In genomic region chr12:57545371-57546241, GRCm38 (mm10) we compare ENCODE assay signal across 8 mouse cellular contexts. TPM values are rescaled to one million over a fixed set of nuclear protein-coding genes. Genes with fewer than 3 reads are reported as not detected.
DNase-seq lines count a peak whose midpoint lies in the region; ATAC-seq and TF ChIP-seq lines count a peak whose summit lies in the region.

No protein-coding gene starts in this region.

- DNase-seq in adrenal gland, postnatal 14 days: peak; percentile 25
- DNase-seq in liver, adult 2 months (ENCODE audit: extremely low read depth, low read depth, low spot score): peak; percentile 73
- DNase-seq in left cerebral cortex, postnatal 4 days: no peak
- no peak for DNase-seq in right cerebral cortex, postnatal 36 days (ENCODE audit: low spot score in 2 of 2)

- intact Hi-C loops in left cerebral cortex, postnatal 4 days (cut with DNase I): no loop called here

- peak overlapping the region; percentile 98 for H3K4me2 ChIP-seq in heart, embryonic 15.5 days
- H3K4me2 ChIP-seq in myocyte (ENCODE audit: low read depth): peak overlapping the region; percentile 18

- peaks cover 7% of the 10 kb centered on the region; the same call in 1 of the 2 replicates for H3K79me2 ChIP-seq in liver, adult 2 months (ENCODE audit: control insufficient read depth, insufficient read depth, low read length)
- H3K79me2 ChIP-seq in myocyte (ENCODE audit: control insufficient read depth, insufficient read depth): no peaks in the 10 kb centered on the region

- TF ChIP-seq POLR2A in liver, adult 2 months (IDR thresholded peaks at IDR 0.05; ENCODE audit: extremely low read depth, insufficient read depth, low read length): peak; percentile 61; the same call in 1 of the 2 replicates
- no peak for TF ChIP-seq POLR2A in myocyte (IDR thresholded peaks at IDR 0.05; ENCODE audit: insufficient read length, low read depth)

- TF ChIP-seq CTCF in liver, adult 2 months (IDR thresholded peaks at IDR 0.05; ENCODE audit: low read depth, low read length): no peak

- peak overlapping the region; percentile 52 for H3K4me3 ChIP-seq in erythroblast, embryonic 14.5 days (replicated peaks)
- peak overlapping the region; percentile 59 for H3K4me3 ChIP-seq in heart, embryonic 15.5 days
- peak overlapping the region; percentile 77 for H3K4me3 ChIP-seq in liver, adult 2 months (ENCODE audit: insufficient read depth, low read depth, low read length)
- H3K4me3 ChIP-seq in myocyte: no peak overlapping the region

- H3K9me3 ChIP-seq in erythroblast, embryonic 14.5 days (ENCODE audit: control insufficient read depth, low read length): peaks cover 2% of the 10 kb centered on the region; the same call in 1 of the 2 replicates
- no peaks in the 10 kb centered on the region for H3K9me3 ChIP-seq in heart, embryonic 15.5 days (replicated peaks)

- H3ac ChIP-seq in myocyte (ENCODE audit: control insufficient read depth, insufficient read length): no peak overlapping the region

- WGBS in heart, embryonic 15.5 days: under 1% methylated on average over 76 of the region's 106 CpGs
- under 1% methylated on average over 104 of the region's 106 CpGs for WGBS in liver, adult 2 months

- no peaks in the 10 kb centered on the region for H3K36me3 ChIP-seq in erythroblast, embryonic 14.5 days (ENCODE audit: control insufficient read depth)
- no peaks in the 10 kb centered on the region for H3K36me3 ChIP-seq in heart, embryonic 15.5 days
- H3K36me3 ChIP-seq in liver, adult 2 months (ENCODE audit: control insufficient read depth, insufficient read depth, low read length): peaks cover 3% of the 10 kb centered on the region; the same call in 1 of the 2 replicates
- no peaks in the 10 kb centered on the region for H3K36me3 ChIP-seq in myocyte (ENCODE audit: control insufficient read depth, insufficient read depth)

- H3K4me1 ChIP-seq in erythroblast, embryonic 14.5 days (ENCODE audit: control insufficient read depth): no peaks in the 10 kb centered on the region; the same call in 1 of the 2 replicates
- H3K4me1 ChIP-seq in heart, embryonic 15.5 days (replicated peaks): peaks cover 34% of the 10 kb centered on the region
- H3K4me1 ChIP-seq in liver, adult 2 months (ENCODE audit: control insufficient read depth, insufficient read depth, low read length): peaks cover 7% of the 10 kb centered on the region; the same call in 1 of the 2 replicates

- peaks cover 100% of the 10 kb centered on the region for H3K27me3 ChIP-seq in erythroblast, embryonic 14.5 days (ENCODE audit: control insufficient read depth)
- H3K27me3 ChIP-seq in heart, embryonic 15.5 days: peaks cover 96% of the 10 kb centered on the region
- no peaks in the 10 kb centered on the region for H3K27me3 ChIP-seq in liver, adult 2 months (ENCODE audit: control insufficient read depth, insufficient read depth, low read length)
- H3K27me3 ChIP-seq in myocyte (ENCODE audit: control insufficient read depth, insufficient read depth, insufficient read length): no peaks in the 10 kb centered on the region

- no peak overlapping the region for H3K27ac ChIP-seq in heart, embryonic 15.5 days
- peak overlapping the region; percentile 94 for H3K27ac ChIP-seq in liver, adult 2 months (replicated peaks; ENCODE audit: insufficient read depth, low read depth, low read length)

- H3K9ac ChIP-seq in heart, embryonic 15.5 days: peak overlapping the region; percentile 48
- peak overlapping the region; percentile 85 for H3K9ac ChIP-seq in liver, adult 2 months (ENCODE audit: low read depth, low read length)

- no peak for ATAC-seq in erythroblast, adult 5-6 weeks (replicated peaks; ENCODE audit: low FRiP score, poor library complexity, severe bottlenecking)
- ATAC-seq in heart, embryonic 15.5 days (replicated peaks; ENCODE audit: insufficient number of reproducible peaks, insufficient read depth, low FRiP score, low read depth): peak; percentile 40

TF ChIP-seq in myocyte, 11 proteins besides CTCF, POLR2A, EP300 and RAD21:
- TF ChIP-seq POLR2AphosphoS2 (IDR thresholded peaks at IDR 0.05; ENCODE audit: insufficient read length, low read depth) (no peak), MAX (IDR thresholded peaks at IDR 0.05; ENCODE audit: low read depth) (no peak), TCF12 (IDR thresholded peaks at IDR 0.05; ENCODE audit: insufficient read depth, poor library complexity, severe bottlenecking) (no peak), CEBPB (IDR thresholded peaks at IDR 0.05; ENCODE audit: insufficient read depth, poor library complexity, severe bottlenecking) (no peak), E2F4 (IDR thresholded peaks at IDR 0.05; ENCODE audit: insufficient read depth) (no peak), MYOG (IDR thresholded peaks at IDR 0.05; ENCODE audit: control insufficient read depth in 1 of 3, insufficient read depth in 1 of 3, insufficient read length in 2 of 3, low read depth in 2 of 3) (no peak), REST (IDR thresholded peaks at IDR 0.05; ENCODE audit: insufficient read depth, insufficient read length) (no peak), TCF3 (IDR thresholded peaks at IDR 0.05; ENCODE audit: insufficient read length, low read depth) (no peak), MYOD1 (IDR thresholded peaks at IDR 0.05; ENCODE audit: control insufficient read depth in 1 of 3, insufficient read length in 2 of 3, low read depth in 2 of 3) (no peak), SRF (IDR thresholded peaks at IDR 0.05; ENCODE audit: control insufficient read depth, insufficient read length, low read depth) (no peak), USF1 (IDR thresholded peaks at IDR 0.05; ENCODE audit: low read depth) (no peak)

RNA-seq across cellular contexts. Expression of gene Foxa1, which starts 1.1 kb away (rescaled TPM):
- polyA plus RNA-seq in erythroblast, embryonic 14.5 days (2012): not detected in 2 replicates
- total RNA-seq in erythroblast, adult 5-6 weeks (2015; ENCODE audit: low replicate concordance): not detected in 2 replicates
- total RNA-seq in erythroblast, adult 5-6 weeks (2017; ENCODE audit: low replicate concordance): not detected in 2 replicates
- total RNA-seq in adrenal gland, postnatal 14 days (2021): 0.11 and 1.9 TPM in 2 replicates
- 0.57 and 2.7 TPM in 2 replicates for polyA plus RNA-seq in heart, embryonic 15.5 days (2015; fragmentation: Nextera tagmentation; extraction: Ambion mirVana)
- 4.1 and 5.2 TPM in 2 replicates for total RNA-seq in liver, adult 2 months (2014; rRNA removed)
- 11.8 and 15.2 TPM in 2 replicates for polyA plus RNA-seq in liver, adult 2 months (2012; rRNA removed)
- polyA plus RNA-seq in myocyte (2012; fragmentation: generic; extraction: Trizol): not detected
- total RNA-seq in left cerebral cortex, postnatal 4 days (2021): not detected

RNA-seq across cellular contexts. Expression of gene Ttc6, which starts 18.3 kb away (rescaled TPM):
- not detected in 2 replicates for polyA plus RNA-seq in erythroblast, embryonic 14.5 days (2012)
- not detected in 2 replicates for total RNA-seq in erythroblast, adult 5-6 weeks (2015; ENCODE audit: low replicate concordance)
- total RNA-seq in erythroblast, adult 5-6 weeks (2017; ENCODE audit: low replicate concordance): not detected in 2 replicates
- not detected in 2 replicates for total RNA-seq in adrenal gland, postnatal 14 days (2021)
- 0.42 and 0.96 TPM in 2 replicates for polyA plus RNA-seq in heart, embryonic 15.5 days (2015; fragmentation: Nextera tagmentation; extraction: Ambion mirVana)
- 1.0 and 1.1 TPM in 2 replicates for total RNA-seq in liver, adult 2 months (2014; rRNA removed)
- 0.87 and 1.0 TPM in 2 replicates for polyA plus RNA-seq in liver, adult 2 months (2012; rRNA removed)
- polyA plus RNA-seq in myocyte (2012; fragmentation: generic; extraction: Trizol): not detected
- total RNA-seq in left cerebral cortex, postnatal 4 days (2021): 1 to 10 TPM; 1.1 to 1.4 TPM

Comparison
In these comparisons a context has a peak if more than half of its experiments do, and no peak if none do; other contexts are left out.
1. DNase-seq: peak in adrenal gland, postnatal 14 days (single experiment) and liver, adult 2 months (single experiment); none in left cerebral cortex, postnatal 4 days (single experiment) and right cerebral cortex, postnatal 36 days (0 of 2).